Mouse (Mus musculus) hindbrain, embryonic 11.5 days (tissue): ENCODE data around the gene Plppr1. TPM values are rescaled to one million over a fixed set of nuclear protein-coding genes. Genes with fewer than 3 reads are reported as not detected.
A peak's percentile ranks its signal among the peaks of the same experiment; 100 is the strongest.

Experiments
- ATAC-seq: fragments of 200-750 bp; cut with Nextera tagmentation; 2 replicates; pipeline ENCODE4 v1.8.0; 2017; ENCODE audit warnings: mild to moderate bottlenecking, moderate TSS enrichment, moderate library complexity; ENCODE audit not compliant: low FRiP score
- DNase-seq: peaks from one replicate; pipeline ENCODE4 v3.0.0-alpha.2; 2015; ENCODE audit warnings: low spot score
- H3K27ac ChIP-seq: fragments of 300-500 bp; sonication (generic); 2 replicates; pipeline ENCODE4 v1.5.1; 2014; ENCODE audit warnings: mild to moderate bottlenecking, low read depth, low read length
- H3K27me3 ChIP-seq: fragments of 300-500 bp; sonication (generic); 2 replicates; pipeline ENCODE4 v1.6.1; 2014; ENCODE audit warnings: mild to moderate bottlenecking, low read length, moderate library complexity, mixed read lengths; ENCODE audit not compliant: control insufficient read depth, insufficient read depth
- H3K36me3 ChIP-seq: fragments of 300-500 bp; sonication (generic); 2 replicates; pipeline ENCODE4 v1.6.1; 2014; ENCODE audit warnings: mild to moderate bottlenecking, low read length, moderate library complexity, mixed read lengths; ENCODE audit not compliant: control insufficient read depth, insufficient read depth
- H3K4me1 ChIP-seq: fragments of 300-500 bp; sonication (generic); replicated peaks from 2 replicates; pipeline ENCODE4 v1.6.1; 2014; ENCODE audit warnings: low read length, mixed read lengths; ENCODE audit not compliant: control insufficient read depth, insufficient read depth
- H3K4me2 ChIP-seq: fragments of 300-500 bp; sonication (generic); replicated peaks from 2 replicates; pipeline ENCODE4 v1.6.1; 2014; ENCODE audit warnings: mild to moderate bottlenecking, low read depth, low read length
- H3K4me3 ChIP-seq: fragments of 300-500 bp; sonication (generic); 2 replicates; pipeline ENCODE4 v1.5.1; 2014; ENCODE audit warnings: low read depth, low read length
- H3K9ac ChIP-seq: fragments of 300-500 bp; sonication (generic); 2 replicates; pipeline ENCODE4 v1.6.1; 2014; ENCODE audit warnings: low read depth, low read length
- H3K9me3 ChIP-seq: fragments of 300-500 bp; sonication (generic); 2 replicates; pipeline ENCODE4 v1.6.1; 2016; ENCODE audit warnings: low read length; ENCODE audit not compliant: control insufficient read depth
- WGBS: fragments of 180-500 bp; shearing (Covaris S2); extraction: QIAGEN DNeasy Blood & Tissue Kit; methylation state at CpG from one replicate; pipeline ENCODE4 v1.1.7; 2014; 5-methylcytosine and 5-hydroxymethylcytosine counted together
- polyA plus RNA-seq: library from polyadenylated mRNA; unstranded; fragments of >200 nt; fragmentation: Nextera tagmentation; extraction: Ambion mirVana; gene quantifications from 2 replicates; pipeline ENCODE4 v1.2.1, GENCODE M21; 2014

The Plppr1 gene
- polyA plus RNA-seq, 1 experiment from 2014 or later: 19.2 TPM

GRCm38 (mm10) chr4:49101934-49102768 is 43.1 kb downstream of the Plppr1 start:
- no peaks in the 10 kb centered on the region for H3K9me3 ChIP-seq
- no peaks in the 10 kb centered on the region for H3K27me3 ChIP-seq
- ATAC-seq (peak; percentile 55; the same call in 1 of the 2 replicates), DNase-seq (no peak)
- no peak overlapping the region for H3K4me3 ChIP-seq
- no peaks in the 10 kb centered on the region for H3K4me1 ChIP-seq
- 49% methylated on average over 7 of the region's 7 CpGs for WGBS
- peak overlapping the region; percentile 45 for H3K27ac ChIP-seq
- no peak overlapping the region for H3K4me2 ChIP-seq
- no peaks in the 10 kb centered on the region for H3K36me3 ChIP-seq
- H3K9ac ChIP-seq: no peak overlapping the region

- Histone ChIP-seq H3K27ac (peak overlapping the region; percentile 45; the same call in 1 of the 2 replicates), H3K36me3 (no peaks in the 10 kb centered on the region), H3K9me3 (no peaks in the 10 kb centered on the region), H3K4me1 (no peaks in the 10 kb centered on the region), H3K9ac (no peak overlapping the region), H3K27me3 (no peaks in the 10 kb centered on the region), H3K4me3 (no peak overlapping the region), H3K4me2 (no peak overlapping the region)
- ATAC-seq (peak; percentile 68), DNase-seq (peak; percentile 6)
- WGBS: 77% methylated on average over 4 of the region's 4 CpGs
Measured at GRCm38 (mm10) chr4:49102769-49103193, 43.7 kb downstream of the Plppr1 start.

- H3K27me3 ChIP-seq: no peaks in the 10 kb centered on the region
- H3K9me3 ChIP-seq: no peaks in the 10 kb centered on the region
- no peaks in the 10 kb centered on the region for H3K36me3 ChIP-seq
- no peak overlapping the region for H3K4me2 ChIP-seq
- no peak overlapping the region for H3K4me3 ChIP-seq
- no peaks in the 10 kb centered on the region; the same call in 1 of the 2 replicates for H3K4me1 ChIP-seq
- H3K27ac ChIP-seq: no peak overlapping the region
- H3K9ac ChIP-seq: no peak overlapping the region
- ATAC-seq: no peak
- 88% methylated on average over 8 of the region's 8 CpGs for WGBS
- DNase-seq: no peak
Measured at GRCm38 (mm10) chr4:49104860-49105259, 45.8 kb downstream of the Plppr1 start.

DNA sequence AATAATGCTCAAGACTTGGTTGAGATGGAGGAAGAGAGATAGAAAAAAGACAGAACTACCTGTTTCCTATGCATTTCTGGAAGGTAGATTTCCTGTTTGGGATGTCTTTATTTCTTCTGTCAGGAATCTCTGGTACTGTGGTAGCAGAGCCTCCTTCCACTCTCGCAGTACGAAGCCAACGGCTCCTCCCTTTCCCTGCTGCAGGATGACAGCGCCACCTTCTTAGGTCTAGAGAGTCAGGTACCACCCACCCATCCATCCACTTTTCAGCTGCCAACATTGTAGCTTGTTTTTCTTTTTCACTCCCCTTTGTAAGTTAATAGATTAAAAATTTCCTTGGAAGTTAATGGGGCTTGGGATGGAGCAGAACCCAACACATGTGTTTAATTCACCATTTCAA is 48.8 kb downstream of the Plppr1 start:
- Histone ChIP-seq H3K36me3 (no peaks in the 10 kb centered on the region), H3K4me3 (no peak overlapping the region), H3K27me3 (no peaks in the 10 kb centered on the region), H3K4me1 (no peaks in the 10 kb centered on the region; the same call in 1 of the 2 replicates), H3K27ac (no peak overlapping the region), H3K9me3 (no peaks in the 10 kb centered on the region), H3K9ac (no peak overlapping the region), H3K4me2 (no peak overlapping the region)
- 93% methylated on average over 4 of the region's 4 CpGs for WGBS
- no peak for ATAC-seq
- DNase-seq: no peak

- WGBS: 76% methylated on average over 8 of the region's 8 CpGs
- Histone ChIP-seq H3K4me3 (no peak overlapping the region), H3K36me3 (no peaks in the 10 kb centered on the region), H3K4me1 (no peaks in the 10 kb centered on the region; the same call in 1 of the 2 replicates), H3K27me3 (no peaks in the 10 kb centered on the region), H3K9ac (no peak overlapping the region), H3K9me3 (no peaks in the 10 kb centered on the region), H3K27ac (no peak overlapping the region), H3K4me2 (no peak overlapping the region)
- DNase-seq (no peak), ATAC-seq (no peak)
Measured at GRCm38 (mm10) chr4:49108371-49108770, 49.3 kb downstream of the Plppr1 start.

GRCm38 (mm10) chr4:49109989-49110388 is 50.9 kb downstream of the Plppr1 start:
- Histone ChIP-seq H3K4me3 (no peak overlapping the region), H3K27ac (no peak overlapping the region)
- no peak for DNase-seq

GRCm38 (mm10) chr4:49118842-49119241 is 59.8 kb downstream of the Plppr1 start:
- Histone ChIP-seq H3K9ac (no peak overlapping the region), H3K27ac (no peak overlapping the region), H3K4me2 (no peak overlapping the region), H3K4me3 (no peak overlapping the region), H3K9me3 (no peaks in the 10 kb centered on the region), H3K36me3 (no peaks in the 10 kb centered on the region), H3K27me3 (no peaks in the 10 kb centered on the region), H3K4me1 (no peaks in the 10 kb centered on the region)
- DNase-seq (no peak), ATAC-seq (no peak)
- 85% methylated on average over 2 of the region's 2 CpGs for WGBS

More at GRCm38 (mm10) chr4:49109989-49110388, 50.9 kb downstream of the Plppr1 start:
- no peak for ATAC-seq
- Histone ChIP-seq H3K4me2 (no peak overlapping the region), H3K36me3 (no peaks in the 10 kb centered on the region), H3K9me3 (no peaks in the 10 kb centered on the region), H3K27me3 (no peaks in the 10 kb centered on the region), H3K4me1 (no peaks in the 10 kb centered on the region; the same call in 1 of the 2 replicates), H3K9ac (no peak overlapping the region)
- WGBS: 58% methylated on average over 5 of the region's 5 CpGs

DNA sequence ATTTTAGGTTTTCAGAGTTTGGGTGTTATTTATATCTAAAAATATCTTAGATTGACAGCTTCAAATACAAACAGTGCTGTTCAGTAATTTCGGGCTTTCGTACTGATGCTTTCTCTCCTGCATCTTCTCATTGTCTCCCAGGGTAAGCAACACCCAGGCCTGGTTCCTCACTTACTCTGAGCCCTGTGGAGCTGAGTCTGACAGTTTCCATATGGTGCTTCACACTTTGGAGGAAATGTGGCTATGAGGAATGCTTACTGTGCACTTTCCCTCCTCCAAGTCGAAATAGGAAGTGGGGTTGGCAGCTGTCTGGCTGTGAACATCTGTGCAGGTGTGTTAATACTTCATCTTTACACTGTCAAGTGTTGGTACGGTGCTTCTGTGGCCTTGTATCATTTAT is 85.7 kb downstream of the Plppr1 start:
- Histone ChIP-seq H3K9ac (no peak overlapping the region), H3K27ac (no peak overlapping the region), H3K27me3 (no peaks in the 10 kb centered on the region), H3K4me1 (no peaks in the 10 kb centered on the region), H3K9me3 (no peaks in the 10 kb centered on the region), H3K4me3 (no peak overlapping the region), H3K4me2 (no peak overlapping the region), H3K36me3 (no peaks in the 10 kb centered on the region)
- no peak for DNase-seq
- no peak for ATAC-seq
- 80% methylated on average over 4 of the region's 4 CpGs for WGBS

- Histone ChIP-seq H3K27me3 (no peaks in the 10 kb centered on the region), H3K27ac (no peak overlapping the region), H3K4me3 (no peak overlapping the region), H3K9me3 (no peaks in the 10 kb centered on the region), H3K4me1 (no peaks in the 10 kb centered on the region), H3K36me3 (no peaks in the 10 kb centered on the region), H3K9ac (no peak overlapping the region), H3K4me2 (no peak overlapping the region)
- DNase-seq (no peak), ATAC-seq (no peak)
- WGBS: 61% methylated on average over 2 of the region's 2 CpGs
Measured at GRCm38 (mm10) chr4:49148775-49149174, 89.7 kb downstream of the Plppr1 start.
